Comparison of ENCODE assay signal across 26 mouse cellular contexts in the genomic region with DNA sequence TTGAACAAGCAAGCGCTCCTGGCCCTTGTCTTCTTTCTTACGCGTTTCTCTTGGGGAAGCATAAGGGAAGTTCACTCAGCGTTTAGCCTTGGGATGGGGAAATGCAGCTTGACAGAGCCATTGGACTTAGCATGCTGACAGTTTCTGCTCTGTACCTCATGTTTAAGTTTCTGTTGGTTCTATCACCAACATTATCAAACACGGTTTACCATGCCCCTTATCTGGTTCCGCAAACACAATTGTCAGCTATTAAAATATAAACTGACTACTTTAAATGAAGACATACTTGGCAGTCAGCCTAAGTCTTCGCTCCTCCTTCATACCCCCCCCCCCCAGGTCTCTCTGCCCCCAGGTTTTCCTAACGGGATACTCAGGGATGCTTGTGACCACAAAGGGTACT. TPM values are rescaled to one million over a fixed set of nuclear protein-coding genes. Genes with fewer than 3 reads are reported as not detected.
DNase-seq lines count a peak whose midpoint lies in the region; ATAC-seq lines count a peak whose summit lies in the region.
"Had no signal": no experiment of that assay in that cellular context is flagged by ENCODE, and none has a peak within 500 bp of the region (broad histone marks: within the 10 kb centered on the region; RNA-seq: fewer than 3 reads in every experiment).

No protein-coding gene starts in this region.

- ATAC-seq in common myeloid progenitor, adult 5-6 weeks (replicated peaks; ENCODE audit: low read depth, poor library complexity, severe bottlenecking), result peak; percentile 31
- no peak for ATAC-seq in liver, embryonic 15.5 days (ENCODE audit: insufficient read depth)
- no peak for ATAC-seq in midbrain, embryonic 13.5 days
- ATAC-seq: forebrain, postnatal 0 days; midbrain, embryonic 16.5 days had no signal

- WGBS in liver, embryonic 15.5 days (ENCODE audit: insufficient replicate concordance), result 21% methylated on average over 8 of the region's 8 CpGs
- WGBS in midbrain, embryonic 13.5 days, result 94% methylated on average over 8 of the region's 8 CpGs

- no peaks in the 10 kb centered on the region for H3K27me3 ChIP-seq in liver, embryonic 15.5 days
- H3K27me3 ChIP-seq in midbrain, embryonic 13.5 days, result no peaks in the 10 kb centered on the region
- H3K27me3 ChIP-seq: embryonic facial prominence, embryonic 15.5 days; forebrain, embryonic 12.5 days; hindbrain, embryonic 13.5 days; lung, embryonic 15.5 days had no signal

- no peaks in the 10 kb centered on the region for H3K36me3 ChIP-seq in liver, embryonic 15.5 days (replicated peaks)
- no peaks in the 10 kb centered on the region for H3K36me3 ChIP-seq in midbrain, embryonic 13.5 days
- H3K36me3 ChIP-seq: embryonic facial prominence, embryonic 10.5 days; embryonic facial prominence, embryonic 15.5 days; forebrain, embryonic 12.5 days; hindbrain, embryonic 13.5 days; lung, embryonic 15.5 days had no signal

- no peak overlapping the region for H3K27ac ChIP-seq in liver, embryonic 15.5 days (replicated peaks)
- no peak overlapping the region for H3K27ac ChIP-seq in midbrain, embryonic 13.5 days
- H3K27ac ChIP-seq: embryonic facial prominence, embryonic 10.5 days; embryonic facial prominence, embryonic 15.5 days; forebrain, embryonic 12.5 days; hindbrain, embryonic 13.5 days; lung, embryonic 15.5 days had no signal

- H3K9ac ChIP-seq in liver, embryonic 15.5 days, result no peak overlapping the region
- H3K9ac ChIP-seq in midbrain, embryonic 13.5 days (replicated peaks), result no peak overlapping the region
- H3K9ac ChIP-seq: embryonic facial prominence, embryonic 15.5 days; forebrain, embryonic 12.5 days; forebrain, postnatal 0 days; hindbrain, embryonic 13.5 days; lung, embryonic 15.5 days had no signal

- H3K4me1 ChIP-seq in liver, embryonic 15.5 days (replicated peaks), result peaks cover 62% of the 10 kb centered on the region
- 0 out of 2 replicates have a peak, but pooled peaks cover 3% of the 10 kb centered on the region for H3K4me1 ChIP-seq in midbrain, embryonic 13.5 days (replicated peaks)
- H3K4me1 ChIP-seq: embryonic facial prominence, embryonic 10.5 days; embryonic facial prominence, embryonic 15.5 days; forebrain, embryonic 12.5 days; hindbrain, embryonic 13.5 days had no signal

- H3K9me3 ChIP-seq in liver, embryonic 15.5 days (replicated peaks), result no peaks in the 10 kb centered on the region
- no peaks in the 10 kb centered on the region for H3K9me3 ChIP-seq in midbrain, embryonic 13.5 days
- H3K9me3 ChIP-seq: embryonic facial prominence, embryonic 10.5 days; embryonic facial prominence, embryonic 15.5 days; forebrain, embryonic 12.5 days; hindbrain, embryonic 13.5 days; lung, embryonic 15.5 days had no signal

- no peak overlapping the region for H3K4me3 ChIP-seq in liver, embryonic 15.5 days (replicated peaks)
- H3K4me3 ChIP-seq in midbrain, embryonic 13.5 days (replicated peaks), result no peak overlapping the region
- H3K4me3 ChIP-seq: embryonic facial prominence, embryonic 10.5 days; embryonic facial prominence, embryonic 15.5 days; forebrain, embryonic 12.5 days; hindbrain, embryonic 13.5 days; lung, embryonic 15.5 days had no signal

- peak overlapping the region; percentile 28 for H3K4me2 ChIP-seq in liver, embryonic 15.5 days
- H3K4me2 ChIP-seq in midbrain, embryonic 13.5 days (replicated peaks), result no peak overlapping the region
- H3K4me2 ChIP-seq: embryonic facial prominence, embryonic 15.5 days; forebrain, embryonic 12.5 days; heart, embryonic 11.5 days; hindbrain, embryonic 13.5 days; lung, embryonic 15.5 days had no signal

- intact Hi-C loops in heart, postnatal 36 days (cut with DNase I), result no loop called here

- DNase-seq in heart, adult 11 months, result peak; percentile 16
- DNase-seq in heart, postnatal 36 days, result no peak
- DNase-seq in lung, postnatal 25 days (ENCODE audit: low spot score), result no peak
- no peak for DNase-seq in right cerebral cortex, postnatal 36 days (ENCODE audit: low spot score in 2 of 2)
- DNase-seq: adrenal gland, postnatal 25 days; cerebellum, adult 18-20 months; cerebellum, postnatal 14 days; forebrain, postnatal 0 days; gastrocnemius, postnatal 10 days; heart, postnatal 4 days; kidney, adult 11 months; kidney, postnatal 14 days; lung, postnatal 36 days; right cerebral cortex, postnatal 25 days; spleen, adult 18-20 months; thymus, postnatal 4 days had no signal

RNA-seq across cellular contexts. Expression of gene Cdk6, which starts 20.8 kb away (rescaled TPM):
- total RNA-seq in heart, postnatal 36 days (2021), result 10 to 100 TPM; 10.6 to 14.0 TPM
- 277 and 295 TPM in 2 replicates for total RNA-seq in common myeloid progenitor, adult 5-6 weeks (2017)
- polyA plus RNA-seq in liver, embryonic 15.5 days (2015; fragmentation: Nextera tagmentation; extraction: Ambion mirVana), result 19.2 and 19.3 TPM in 2 replicates
- 15.9 and 18.0 TPM in 2 replicates for polyA plus RNA-seq in midbrain, embryonic 13.5 days (2015; fragmentation: Nextera tagmentation; extraction: Ambion mirVana)

Comparison
In these comparisons a context has a peak if more than half of its experiments do, and no peak if none do; other contexts are left out.
1. RNA of gene Cdk6, which starts 20.8 kb away (total RNA-seq): 277 to 295 TPM in common myeloid progenitor, adult 5-6 weeks; 10.6 to 14.0 TPM in heart, postnatal 36 days; every median in the first group is over 10 times any median in the second.